10 mouse cellular contexts compared by ENCODE assay signal in genomic region chr13:55339259-55339658, GRCm38 (mm10). TPM values are rescaled to one million over a fixed set of nuclear protein-coding genes. Genes with fewer than 3 reads are reported as not detected.
A peak's percentile ranks its signal among the peaks of the same experiment; 100 is the strongest.
DNase-seq lines count a peak whose midpoint lies in the region; ATAC-seq and TF ChIP-seq lines count a peak whose summit lies in the region.
"Had no signal": no experiment of that assay in that cellular context is flagged by ENCODE, and none has a peak within 500 bp of the region (broad histone marks: within the 10 kb centered on the region; RNA-seq: fewer than 3 reads in every experiment).

No protein-coding gene starts in this region.

- peak; percentile 77 for ATAC-seq in liver, postnatal 0 days

- no peaks in the 10 kb centered on the region for H3K9me3 ChIP-seq in CH12.LX (replicated peaks; ENCODE audit: low read length)
- no peaks in the 10 kb centered on the region for H3K9me3 ChIP-seq in liver, postnatal 0 days (ENCODE audit: low read length)

- H3K27me3 ChIP-seq in CH12.LX (replicated peaks): no peaks in the 10 kb centered on the region
- H3K27me3 ChIP-seq in liver, postnatal 0 days (ENCODE audit: insufficient read depth, low read length): no peaks in the 10 kb centered on the region

- in situ Hi-C loops in CH12.LX (cut with MboI; ENCODE audit: low pct_ligation_motif_present, low pct_unique_long_range_greater_than_20kb, low sequenced_read_pairs): no loop called here

- no peak for TF ChIP-seq CTCF in CH12.LX (conservative IDR thresholded peaks at IDR 0.05 in 1 of 2, IDR thresholded peaks at IDR 0.05 in 1 of 2; ENCODE audit: low read depth in 2 of 2, low read length in 2 of 2)
- TF ChIP-seq CTCF in liver, postnatal 0 days (IDR thresholded peaks at IDR 0.05; ENCODE audit: low read depth): no peak

- dilution Hi-C loops in CH12.LX (cut with MboI; ENCODE audit: extremely low pct_ligation_motif_present, extremely low pct_unique_long_range_greater_than_20kb, low sequenced_read_pairs): no loop called here

- H3K27ac ChIP-seq in CH12.LX (ENCODE audit: insufficient read depth, low read depth): peak overlapping the region; percentile 56
- H3K27ac ChIP-seq in liver, postnatal 0 days (ENCODE audit: low read depth): no peak overlapping the region

- H3K4me1 ChIP-seq in CH12.LX (ENCODE audit: control insufficient read depth in 1 of 2, insufficient read depth in 2 of 2): peaks cover 8 to 18% of the 10 kb centered on the region in 2 experiments
- peaks cover 3% of the 10 kb centered on the region; the same call in 1 of the 2 replicates for H3K4me1 ChIP-seq in liver, postnatal 0 days (ENCODE audit: insufficient read depth)

- no peak for TF ChIP-seq RAD21 in CH12.LX (IDR thresholded peaks at IDR 0.05; ENCODE audit: low read depth, low read length)

- H3K9ac ChIP-seq in CH12.LX (ENCODE audit: insufficient read depth, low read depth): peak overlapping the region; percentile 31; the same call in 1 of the 2 replicates
- H3K9ac ChIP-seq in liver, postnatal 0 days (replicated peaks): no peak overlapping the region

- peak; percentile 48 for TF ChIP-seq POLR2A in CH12.LX (IDR thresholded peaks at IDR 0.05; ENCODE audit: low read depth, low read length)

- H3K36me3 ChIP-seq in CH12.LX (replicated peaks in 1 of 2; ENCODE audit: control insufficient read depth in 1 of 2, insufficient read depth in 1 of 2, low read length in 1 of 2): peaks cover 4 to 18% of the 10 kb centered on the region in 2 experiments
- peaks cover 5% of the 10 kb centered on the region for H3K36me3 ChIP-seq in liver, postnatal 0 days (replicated peaks; ENCODE audit: insufficient read depth, low read length)

- no peak for TF ChIP-seq EP300 in CH12.LX (IDR thresholded peaks at IDR 0.05; ENCODE audit: low read length)
- TF ChIP-seq EP300 in liver, postnatal 0 days (IDR thresholded peaks at IDR 0.05; ENCODE audit: low read depth): no peak

- peak; percentile 65 for DNase-seq in A20 (ENCODE audit: low read depth, low spot score)
- peak; percentile 66 for DNase-seq in CH12.LX (ENCODE audit: extremely low read depth)
- peak; percentile 85 for DNase-seq in induced T-regulatory cell, adult 2 months (ENCODE audit: low read depth)
- no peak for DNase-seq in liver, postnatal 0 days
- DNase-seq in heart, postnatal 14 days: no peak
- no peak for DNase-seq in embryo, embryonic 11 days
- no peak for DNase-seq in adrenal gland, postnatal 36 days
- DNase-seq: kidney, adult 11 months; left cerebral cortex, postnatal 4 days had no signal

- 32% methylated on average over 2 of the region's 2 CpGs for WGBS in liver, postnatal 0 days (ENCODE audit: insufficient replicate concordance)

- intact Hi-C loops in heart, postnatal 14 days (cut with DNase I): no loop called here

- peak overlapping the region; percentile 69 for H3K4me2 ChIP-seq in CH12.LX (ENCODE audit: insufficient read depth, low read depth, poor library complexity, severe bottlenecking)
- H3K4me2 ChIP-seq in liver, postnatal 0 days (ENCODE audit: low read depth, low read length): no peak overlapping the region

- H3K4me3 ChIP-seq in CH12.LX (replicated peaks in 1 of 3; ENCODE audit: low read depth in 2 of 3, low read length in 2 of 3, poor library complexity in 1 of 3): peak overlapping the region in 2 of 3 experiments; percentile 3 to 7
- H3K4me3 ChIP-seq in liver, postnatal 0 days (ENCODE audit: low read depth, low read length): no peak overlapping the region

- H3K79me2 ChIP-seq in CH12.LX (replicated peaks; ENCODE audit: control insufficient read depth, extremely low read depth, insufficient read depth, poor library complexity, severe bottlenecking): no peaks in the 10 kb centered on the region

TF ChIP-seq in CH12.LX, 34 proteins besides CTCF, POLR2A, EP300 and RAD21:
- TF ChIP-seq NELFE (IDR thresholded peaks at IDR 0.05; ENCODE audit: low read depth, low read length) (no peak), MAX (IDR thresholded peaks at IDR 0.05; ENCODE audit: low read length) (peak; percentile 75), TBP (conservative IDR thresholded peaks at IDR 0.05; ENCODE audit: low read depth, low read length) (peak; percentile 64), TCF12 (IDR thresholded peaks at IDR 0.05; ENCODE audit: low read depth, low read length) (0 out of 2 replicates have a peak, but pooled peaks have one; percentile 22), USF1 (IDR thresholded peaks at IDR 0.05; ENCODE audit: low read depth, low read length) (peak; percentile 73), MYC (IDR thresholded peaks at IDR 0.05; ENCODE audit: low read depth, low read length) (0 out of 2 replicates have a peak, but pooled peaks have one; percentile 12), IRF4 (IDR thresholded peaks at IDR 0.05; ENCODE audit: low read depth, low read length) (no peak), USF2 (conservative IDR thresholded peaks at IDR 0.05; ENCODE audit: low read depth, low read length) (peak; percentile 67)
TF ChIP-seq in CH12.LX: peak in this region for 6.

RNA-seq across cellular contexts. Expression of gene Mxd3, which starts 9.6 kb away (rescaled TPM):
- total RNA-seq in CH12.LX (2012; rRNA removed): 7.3 and 10.0 TPM in 2 replicates
- 4.1 and 7.0 TPM in 2 replicates for total RNA-seq in CH12.LX (2014; rRNA removed)
- 6.9 and 13.5 TPM in 2 replicates for polyA plus RNA-seq in CH12.LX (2012; ENCODE audit: insufficient read length, low read depth)
- polyA plus RNA-seq in liver, postnatal 0 days (2015; fragmentation: Nextera tagmentation; extraction: Ambion mirVana): 14.0 and 15.9 TPM in 2 replicates
- 1 to 10 TPM; 2.2 to 3.0 TPM for total RNA-seq in heart, postnatal 14 days (2021)
- 1 to 10 TPM; 2.9 to 3.0 TPM for total RNA-seq in adrenal gland, postnatal 36 days (2021)
- total RNA-seq: gastrocnemius, adult 18-20 months had no signal

RNA-seq across cellular contexts. Expression of gene Rab24, which starts 17.5 kb away (rescaled TPM):
- total RNA-seq in CH12.LX (2012; rRNA removed) (68.0 and 72.5 TPM in 2 replicates), CH12.LX (2014; rRNA removed) (44.5 and 45.3 TPM in 2 replicates)
- polyA plus RNA-seq in CH12.LX (2012; ENCODE audit: insufficient read length, low read depth): 41.7 and 56.6 TPM in 2 replicates
- polyA plus RNA-seq in liver, postnatal 0 days (2015; fragmentation: Nextera tagmentation; extraction: Ambion mirVana): 38.7 and 39.6 TPM in 2 replicates
- total RNA-seq in heart, postnatal 14 days (2021): 10 to 100 TPM; 31.4 to 34.3 TPM
- total RNA-seq in adrenal gland, postnatal 36 days (2021): 10 to 100 TPM; 56.9 to 63.8 TPM

RNA-seq across cellular contexts. Expression of gene Prelid1, which starts 19.0 kb away (rescaled TPM):
- total RNA-seq in CH12.LX (2012; rRNA removed) (253 and 302 TPM in 2 replicates), CH12.LX (2014; rRNA removed) (190 and 205 TPM in 2 replicates)
- polyA plus RNA-seq in CH12.LX (2012; ENCODE audit: insufficient read length, low read depth): 432 and 435 TPM in 2 replicates
- polyA plus RNA-seq in liver, postnatal 0 days (2015; fragmentation: Nextera tagmentation; extraction: Ambion mirVana): 196 and 213 TPM in 2 replicates
- 10 to 100 TPM; 73.8 to 90.0 TPM for total RNA-seq in heart, postnatal 14 days (2021)
- 100 to 1,000 TPM; 149 to 154 TPM for total RNA-seq in adrenal gland, postnatal 36 days (2021)

RNA-seq across cellular contexts. Expression of gene Lman2, which starts 23.3 kb away (rescaled TPM):
- total RNA-seq in CH12.LX (2012; rRNA removed): 126 and 150 TPM in 2 replicates
- total RNA-seq in CH12.LX (2014; rRNA removed): 87.9 and 94.6 TPM in 2 replicates
- polyA plus RNA-seq in CH12.LX (2012; ENCODE audit: insufficient read length, low read depth): 169 and 174 TPM in 2 replicates
- 50.5 and 56.0 TPM in 2 replicates for polyA plus RNA-seq in liver, postnatal 0 days (2015; fragmentation: Nextera tagmentation; extraction: Ambion mirVana)
- 10 to 100 TPM; 46.0 to 49.9 TPM for total RNA-seq in heart, postnatal 14 days (2021)
- total RNA-seq in adrenal gland, postnatal 36 days (2021): 100 to 1,000 TPM; 114 to 118 TPM

RNA-seq across cellular contexts. Expression of gene Rgs14, which starts 30.3 kb away (rescaled TPM):
- total RNA-seq in CH12.LX (2012; rRNA removed) (7.4 and 8.0 TPM in 2 replicates), CH12.LX (2014; rRNA removed) (6.3 and 7.4 TPM in 2 replicates)
- polyA plus RNA-seq in CH12.LX (2012; ENCODE audit: insufficient read length, low read depth): 6.5 and 7.6 TPM in 2 replicates
- polyA plus RNA-seq in liver, postnatal 0 days (2015; fragmentation: Nextera tagmentation; extraction: Ambion mirVana): 2.8 and 3.1 TPM in 2 replicates
- total RNA-seq in heart, postnatal 14 days (2021): 1 to 10 TPM in 1 of 2 experiments, under 1 TPM in 1; 0.65 to 1.6 TPM
- total RNA-seq in adrenal gland, postnatal 36 days (2021): under 1 TPM; 0.49 to 0.86 TPM

Comparison
In these comparisons a context has a peak if more than half of its experiments do, and no peak if none do; other contexts are left out.
1. DNase-seq: peak in A20 (single experiment), CH12.LX (single experiment) and induced T-regulatory cell, adult 2 months (single experiment); none in liver, postnatal 0 days (single experiment), heart, postnatal 14 days (0 of 2), embryo, embryonic 11 days (single experiment) and adrenal gland, postnatal 36 days (0 of 2).